Mouse (Mus musculus): ENCODE data around the gene Grm1.

Gene Grm1

DNA sequence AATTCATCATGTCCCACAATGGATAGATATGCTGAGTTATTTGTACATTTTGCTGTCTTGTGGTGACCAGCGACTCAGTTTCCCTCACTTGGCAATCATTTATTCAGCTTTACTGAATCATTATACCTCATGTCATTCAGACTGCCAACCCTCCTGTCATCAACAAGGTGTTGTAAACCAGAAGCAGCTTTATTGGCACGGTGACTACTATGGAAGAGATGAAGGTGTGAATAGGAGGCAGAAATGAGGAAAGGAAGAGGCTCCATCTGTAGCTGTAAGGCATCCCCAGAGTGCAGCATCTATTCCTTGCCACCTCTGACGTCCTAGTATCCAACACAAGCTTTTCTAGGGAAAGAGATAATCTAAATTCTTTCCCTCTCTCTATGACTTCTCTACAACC is 247.3 kb downstream of the Grm1 start:
- DNase-seq (ENCODE audit: extremely low read depth, low read depth), result no peak

DNA sequence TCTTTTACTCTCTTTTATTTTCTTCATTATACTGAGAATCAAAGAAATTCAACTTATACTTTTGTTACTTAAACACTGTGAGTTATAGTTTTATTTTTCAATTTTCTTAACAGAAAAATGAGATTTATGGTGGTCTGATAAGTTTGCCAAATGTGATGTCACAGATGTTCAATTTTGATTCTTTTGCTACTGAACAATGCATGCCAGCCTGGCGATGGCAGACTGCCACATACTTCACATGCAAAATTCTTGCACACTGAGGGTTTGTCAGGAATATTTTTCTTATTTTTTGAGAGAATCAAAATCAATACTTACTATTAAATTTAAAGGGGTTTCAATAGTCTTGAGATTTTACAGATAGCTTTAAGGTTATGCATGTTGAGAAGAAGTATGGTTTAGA is 251.0 kb downstream of the Grm1 start:
- no peak for DNase-seq (ENCODE audit: extremely low read depth, low read depth)

DNA sequence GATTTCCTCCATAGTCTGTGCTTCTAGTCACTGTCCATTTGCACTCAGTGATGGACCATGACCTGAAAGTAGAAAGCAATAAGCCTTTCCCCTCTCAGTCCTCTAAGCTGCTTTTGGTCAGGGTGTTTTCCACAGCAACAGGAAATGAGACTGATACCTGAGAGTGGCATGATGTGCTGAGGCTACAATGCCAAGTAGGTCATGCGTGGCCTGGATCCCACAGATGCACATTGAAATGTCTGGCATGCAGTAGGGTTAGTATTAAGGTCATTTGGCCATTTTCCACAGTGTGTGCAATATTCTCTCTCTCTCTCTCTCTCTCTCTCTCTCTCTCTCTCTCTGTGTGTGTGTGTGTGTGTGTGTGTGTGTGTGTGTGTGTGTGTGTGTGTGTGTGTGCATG is 254.8 kb downstream of the Grm1 start:
- DNase-seq (ENCODE audit: extremely low read depth, low read depth), result no peak

DNA sequence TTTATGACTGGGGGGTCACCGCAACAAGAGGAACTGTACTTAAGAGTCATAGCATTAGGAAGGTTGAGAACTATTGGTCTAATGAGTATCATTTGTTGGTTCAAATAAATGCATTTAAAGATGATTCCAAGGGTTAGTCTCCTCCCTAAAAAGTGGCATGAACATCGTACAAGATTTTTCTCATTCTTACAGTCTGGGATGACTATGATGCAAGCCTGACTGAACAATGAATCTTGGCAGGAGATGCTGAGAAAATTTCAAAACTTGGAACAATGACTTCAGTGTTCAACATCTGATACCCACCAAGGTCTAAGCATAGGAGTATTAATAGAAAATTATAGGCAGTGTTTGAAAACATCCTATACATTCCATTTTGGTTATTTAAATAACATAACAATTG is 264.1 kb downstream of the Grm1 start:
- no peak for DNase-seq (ENCODE audit: extremely low read depth, low read depth)

DNA sequence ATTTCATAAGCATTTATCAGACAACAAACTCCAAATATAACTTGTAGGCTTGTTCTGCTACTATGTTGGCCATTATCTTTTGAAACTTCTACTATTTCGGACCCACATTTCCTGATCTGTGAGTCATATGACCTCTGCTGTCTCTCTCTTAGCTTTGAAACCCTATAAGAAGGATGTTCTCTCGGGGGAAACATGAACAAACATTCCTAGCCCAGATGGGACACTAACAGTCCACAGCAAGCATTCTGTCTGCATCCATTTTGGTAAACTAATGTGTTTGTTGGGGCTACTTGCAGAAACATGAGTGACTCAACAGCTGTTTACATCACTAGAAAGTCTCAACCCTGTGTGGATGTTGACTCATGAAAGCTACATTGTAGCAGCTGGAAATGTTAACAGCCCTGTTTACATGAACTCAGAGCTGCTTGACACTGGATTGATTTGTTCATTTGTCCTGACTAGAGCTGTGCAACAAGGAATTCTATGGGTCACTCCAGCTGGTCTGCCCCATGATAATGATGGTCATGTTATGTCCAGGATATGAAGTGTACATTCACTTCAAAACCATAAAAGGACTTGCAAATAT is 267.4 kb downstream of the Grm1 start:
- DNase-seq (ENCODE audit: extremely low read depth, low read depth), result no peak

DNA sequence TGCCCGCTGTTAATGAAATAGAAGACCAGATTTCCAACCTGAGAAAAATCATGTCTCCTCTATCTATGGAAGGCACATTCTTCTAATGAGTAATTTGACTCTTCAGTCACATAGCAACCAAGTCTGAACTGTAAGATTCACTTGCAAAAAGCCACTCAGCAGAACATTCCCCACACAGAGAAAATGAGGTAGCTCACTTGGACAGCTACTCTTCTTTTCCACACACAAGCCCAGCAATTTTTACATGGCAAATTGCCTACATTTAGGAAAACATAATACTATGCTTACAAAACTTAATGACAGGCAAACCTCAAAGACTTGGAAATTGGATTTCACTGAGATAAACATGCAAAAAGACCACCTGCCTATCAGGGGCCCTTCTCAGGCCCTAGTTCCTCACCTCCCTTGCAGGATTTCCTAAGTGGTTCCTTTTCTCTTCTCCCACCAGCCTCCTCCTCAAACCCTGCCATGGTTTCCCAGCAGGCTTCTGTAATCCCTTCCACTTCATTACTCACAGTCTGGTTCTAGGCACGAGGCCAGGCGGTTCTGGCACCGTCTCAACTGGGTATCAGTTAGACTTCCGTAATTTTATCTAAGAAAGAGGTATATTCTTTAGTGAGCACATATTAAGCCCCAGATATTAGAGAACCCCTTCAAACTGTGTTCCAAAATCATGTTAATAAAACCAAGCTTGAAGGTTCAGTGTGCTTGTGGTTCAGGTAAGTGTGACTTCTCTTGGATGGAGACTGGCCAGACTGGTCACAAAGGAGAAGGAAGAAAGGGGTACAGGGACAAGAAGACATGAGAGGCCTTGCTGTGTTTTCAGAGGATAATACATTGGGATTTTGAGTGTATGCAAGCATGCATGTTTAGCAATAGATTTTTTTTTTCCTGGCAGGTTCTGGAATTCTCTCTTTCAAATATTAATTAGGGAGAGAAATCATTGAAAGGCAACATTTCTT is 269.1 kb downstream of the Grm1 start:
- no peak for DNase-seq (ENCODE audit: extremely low read depth, low read depth)

DNA sequence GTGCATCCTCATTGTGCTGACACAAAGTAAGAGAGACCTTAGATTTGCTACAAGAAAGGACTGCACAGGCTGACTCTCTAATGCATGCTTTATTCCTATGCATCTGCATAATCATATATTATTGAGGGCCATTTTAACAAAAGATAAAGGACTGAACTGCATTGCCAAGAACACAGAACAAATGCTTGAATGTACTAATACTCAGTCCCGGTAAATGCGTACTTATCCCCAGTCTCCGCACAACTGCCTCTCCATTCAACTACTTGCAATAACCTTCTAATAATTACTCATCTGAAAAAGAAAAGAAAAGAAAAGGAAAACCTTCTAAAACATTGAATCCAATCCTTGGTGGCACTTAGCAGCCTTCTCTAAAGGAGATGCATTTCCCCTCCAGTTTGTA is 272.4 kb downstream of the Grm1 start:
- no peak for DNase-seq (ENCODE audit: extremely low read depth, low read depth)

DNA sequence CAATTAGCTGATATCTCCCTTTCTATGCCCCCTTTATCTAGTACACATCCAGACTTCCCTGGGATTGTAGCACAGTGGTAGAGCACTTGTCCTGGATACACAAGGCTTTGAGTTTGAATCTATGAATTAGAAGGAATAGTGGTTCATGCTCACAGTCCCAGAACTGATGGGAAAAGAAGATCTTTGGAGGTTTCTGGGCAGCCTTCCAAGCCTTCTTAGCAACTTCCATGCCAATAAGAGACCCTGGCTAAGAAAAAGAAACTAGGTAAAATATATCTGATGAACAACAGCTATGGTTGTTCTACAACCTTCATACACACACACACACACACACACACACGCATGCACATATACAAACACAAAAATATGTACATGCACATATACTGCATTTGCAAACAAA is 286.8 kb downstream of the Grm1 start:
- DNase-seq (ENCODE audit: extremely low read depth, low read depth), result no peak

DNA sequence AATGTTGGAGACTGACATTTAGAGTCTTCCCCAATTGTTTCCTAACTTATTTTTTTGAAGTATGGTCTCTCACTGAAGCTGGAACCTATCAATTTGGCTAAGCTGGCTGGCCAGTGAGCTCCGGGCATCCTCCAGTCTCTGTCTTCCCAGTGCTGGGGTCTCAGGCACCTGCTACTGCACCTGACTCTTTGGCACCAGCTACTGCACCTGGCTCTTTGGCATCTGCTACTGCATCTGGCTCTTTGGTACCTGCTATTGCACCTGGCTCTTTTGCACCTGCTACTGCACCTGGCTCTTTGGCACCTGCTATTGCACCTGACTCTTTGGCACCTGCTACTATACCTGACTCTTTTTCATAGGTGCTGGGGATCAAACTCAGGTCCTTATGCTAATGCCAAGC is 291.7 kb downstream of the Grm1 start:
- no peak for DNase-seq (ENCODE audit: extremely low read depth, low read depth)

DNA sequence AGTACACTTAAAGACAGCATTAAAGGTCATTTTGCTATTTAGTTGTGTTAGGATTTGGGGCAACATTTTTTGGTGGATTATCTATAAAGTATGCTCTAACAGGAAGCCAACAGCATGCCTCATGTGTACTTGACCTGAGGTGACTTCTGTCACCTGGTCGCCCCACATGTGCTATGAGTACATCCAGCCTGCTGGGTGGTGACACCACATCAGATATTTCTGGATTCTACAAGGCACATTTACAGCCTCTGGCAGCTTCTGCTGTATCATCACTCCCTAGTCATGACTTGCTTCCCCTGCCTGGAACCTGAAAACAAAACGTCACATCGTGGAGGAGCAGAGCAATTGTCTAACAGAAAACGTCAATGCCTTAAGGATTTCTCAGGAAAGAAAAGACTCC is 292.2 kb downstream of the Grm1 start:
- no peak for DNase-seq (ENCODE audit: extremely low read depth, low read depth)

DNA sequence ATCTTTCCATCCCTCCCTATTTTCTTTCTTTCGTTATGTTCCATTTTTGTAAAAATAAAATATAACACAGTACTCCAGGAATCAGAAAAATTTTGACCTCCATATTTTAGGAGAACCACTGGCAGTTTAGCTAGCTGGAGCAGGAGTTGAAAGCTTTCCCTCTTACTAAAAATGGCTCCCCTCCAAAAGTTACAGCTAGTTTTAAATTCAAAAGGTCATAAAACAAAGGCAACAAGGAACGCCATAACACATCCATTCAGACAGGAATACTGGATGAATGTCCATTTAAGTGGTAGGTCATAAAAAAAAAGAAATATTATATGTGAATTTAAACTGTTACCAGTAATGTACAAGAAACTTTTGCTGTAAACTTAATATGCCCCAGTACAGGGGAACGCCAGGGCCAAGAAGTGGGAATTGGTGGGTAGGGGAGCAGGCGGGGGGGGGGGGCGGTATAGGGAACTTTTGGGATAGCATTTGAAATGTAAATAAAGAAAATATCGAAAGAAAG is 294.2 kb downstream of the Grm1 start:
- no peak for DNase-seq (ENCODE audit: extremely low read depth, low read depth)

DNA sequence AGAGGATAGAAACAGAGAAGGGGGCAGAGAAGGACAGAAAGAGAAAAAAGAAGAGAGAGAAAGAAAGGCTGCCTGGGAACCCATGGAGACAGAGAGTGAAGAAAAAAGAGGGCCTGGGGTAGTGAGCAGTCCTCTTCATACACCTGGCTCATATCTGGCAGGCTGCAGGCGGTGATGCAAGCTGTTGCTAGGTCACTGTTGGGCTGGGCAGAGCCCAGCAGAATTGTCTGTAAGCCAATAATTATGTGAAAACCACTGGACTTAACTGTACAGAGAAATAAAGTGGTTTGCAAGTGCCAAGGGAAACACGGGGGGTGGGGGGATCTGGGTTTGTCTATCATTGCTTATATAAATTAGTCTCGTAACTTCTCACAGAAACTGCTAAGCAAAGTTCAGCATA is 297.0 kb downstream of the Grm1 start:
- DNase-seq (ENCODE audit: extremely low read depth, low read depth), result no peak

DNA sequence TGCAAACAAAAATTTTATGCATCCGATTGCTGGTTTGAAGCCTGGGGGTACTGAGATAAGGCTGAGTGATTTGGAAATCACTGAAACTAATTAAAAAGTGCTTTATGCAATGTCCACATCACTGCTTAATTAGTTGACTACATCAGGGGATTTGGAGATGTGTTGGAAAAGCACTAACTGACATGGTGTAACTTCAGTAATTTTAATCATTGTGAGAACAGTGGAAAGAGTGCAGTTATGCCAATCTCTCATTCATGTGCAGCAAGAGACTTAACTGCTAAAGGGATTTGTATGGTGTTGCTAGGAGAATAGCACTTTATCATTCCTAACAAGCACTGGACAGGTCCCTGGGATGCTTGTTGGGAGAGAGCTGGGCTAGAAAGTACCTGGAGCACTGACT is 307.3 kb downstream of the Grm1 start:
- DNase-seq (ENCODE audit: extremely low read depth, low read depth), result no peak

DNA sequence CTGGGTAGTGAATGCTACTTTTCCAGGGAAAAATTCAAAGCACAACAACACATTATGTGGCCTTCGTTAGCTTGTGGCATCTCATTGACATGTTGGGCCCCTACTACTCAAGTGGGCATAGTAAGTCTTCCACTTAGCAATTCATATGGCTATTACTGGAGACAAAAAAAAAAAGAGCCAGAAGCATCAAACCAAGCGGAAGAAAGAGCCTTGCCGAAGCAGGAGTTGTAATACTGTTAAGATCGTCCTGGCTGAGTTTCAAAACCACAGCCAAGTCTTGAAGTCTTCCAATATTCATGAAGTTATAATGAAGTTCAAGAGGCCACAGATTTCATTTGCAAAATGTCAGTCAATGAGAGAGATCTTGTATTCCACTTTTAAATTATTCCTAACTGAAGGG is 319.1 kb downstream of the Grm1 start:
- DNase-seq (ENCODE audit: extremely low read depth, low read depth), result no peak

DNA sequence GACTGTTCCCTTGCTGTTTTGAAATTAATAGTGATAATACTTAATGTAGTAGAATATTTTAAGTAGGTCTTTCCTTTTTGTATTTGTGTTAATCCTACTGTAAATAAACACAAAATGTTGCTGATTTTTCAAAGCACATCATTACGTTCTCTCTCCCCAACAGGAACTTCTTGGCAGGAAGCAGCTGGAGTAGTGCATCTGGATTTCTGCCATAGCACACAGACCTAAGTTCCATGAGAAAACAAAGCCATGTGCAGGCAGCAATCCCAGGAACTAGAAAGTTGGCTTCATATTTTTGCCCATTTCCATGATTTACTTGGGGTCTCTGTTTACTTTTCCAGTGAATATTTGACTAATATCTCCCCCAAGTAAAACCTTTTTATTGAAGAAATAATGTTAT is 320.9 kb downstream of the Grm1 start:
- DNase-seq (ENCODE audit: extremely low read depth, low read depth), result no peak

DNA sequence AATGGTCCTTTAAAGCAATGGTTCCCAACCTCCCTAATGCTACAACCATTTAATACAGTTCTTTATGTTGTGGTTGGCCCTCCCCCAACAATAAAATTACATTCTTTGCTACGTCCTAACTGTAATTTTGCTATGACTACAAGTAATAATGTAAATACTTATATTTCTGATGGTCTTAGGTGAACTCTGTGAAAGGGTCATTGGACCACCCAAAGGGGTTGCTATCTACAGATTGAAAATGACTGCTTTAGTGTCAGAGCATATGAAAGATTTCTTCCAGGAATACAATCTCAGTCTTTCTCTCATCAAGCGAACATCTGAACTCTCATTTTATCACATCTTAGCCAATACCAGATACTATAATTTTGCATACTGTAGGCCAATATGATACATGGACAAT is 321.4 kb downstream of the Grm1 start:
- DNase-seq (ENCODE audit: extremely low read depth, low read depth), result no peak

DNA sequence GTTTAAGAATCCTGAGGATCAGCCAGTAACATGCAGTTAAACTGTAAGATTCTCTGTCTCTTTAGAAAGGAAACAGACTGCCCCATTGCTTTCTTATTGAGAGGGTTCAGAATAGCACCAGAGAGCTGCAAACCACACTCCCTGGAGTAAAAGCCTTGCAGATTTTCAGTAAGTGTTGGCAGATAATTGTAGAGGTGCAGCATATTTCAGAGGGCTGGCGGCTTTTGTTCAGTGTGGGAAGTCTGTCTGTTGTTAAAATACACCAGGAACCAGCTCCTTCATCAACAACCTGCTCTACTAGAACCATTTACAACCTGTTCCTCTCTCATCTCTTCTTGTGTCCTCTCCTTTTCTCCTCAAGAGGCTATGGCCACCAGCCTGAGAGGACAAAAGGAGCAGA is 331.1 kb downstream of the Grm1 start:
- DNase-seq (ENCODE audit: extremely low read depth, low read depth), result no peak

DNA sequence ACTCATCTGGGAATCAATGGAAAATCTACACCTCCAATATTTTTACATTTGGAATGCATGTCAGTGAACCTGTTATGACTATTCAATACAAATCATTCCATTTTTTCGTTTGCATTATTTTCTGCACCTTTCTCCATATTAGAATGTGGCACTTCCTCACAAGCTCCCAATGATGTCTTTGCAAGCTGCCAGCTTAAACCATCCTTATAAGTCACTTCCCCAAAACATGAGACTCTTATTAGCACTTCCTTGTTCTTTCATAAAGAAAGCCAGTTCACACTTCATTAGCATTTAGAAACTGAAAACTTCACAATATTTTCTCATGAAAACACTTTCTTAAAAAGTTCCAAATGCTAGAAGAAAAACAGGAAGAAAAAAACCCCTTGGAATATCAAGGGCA is 338.1 kb downstream of the Grm1 start:
- peak; percentile 7 for DNase-seq (ENCODE audit: extremely low read depth, low read depth)

DNA sequence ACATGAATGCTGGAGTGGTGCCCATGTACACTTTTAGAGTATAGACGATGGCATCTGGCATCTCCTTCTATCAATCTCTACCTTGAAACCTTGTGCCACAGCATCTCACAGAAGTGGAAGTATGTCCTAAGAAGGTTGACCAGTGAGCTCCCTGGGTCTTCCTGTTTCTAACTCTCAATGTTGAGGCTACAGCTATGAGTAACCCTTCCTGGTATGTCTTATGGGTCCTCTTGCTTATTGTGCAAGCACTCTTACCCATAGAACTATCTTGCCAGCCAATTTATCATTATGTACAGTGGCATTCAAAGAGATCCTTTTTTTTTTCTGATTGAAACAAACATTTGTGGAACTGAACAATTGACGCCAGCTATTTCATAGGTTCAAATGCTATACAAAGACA is 340.0 kb downstream of the Grm1 start:
- DNase-seq (ENCODE audit: extremely low read depth, low read depth), result no peak

DNA sequence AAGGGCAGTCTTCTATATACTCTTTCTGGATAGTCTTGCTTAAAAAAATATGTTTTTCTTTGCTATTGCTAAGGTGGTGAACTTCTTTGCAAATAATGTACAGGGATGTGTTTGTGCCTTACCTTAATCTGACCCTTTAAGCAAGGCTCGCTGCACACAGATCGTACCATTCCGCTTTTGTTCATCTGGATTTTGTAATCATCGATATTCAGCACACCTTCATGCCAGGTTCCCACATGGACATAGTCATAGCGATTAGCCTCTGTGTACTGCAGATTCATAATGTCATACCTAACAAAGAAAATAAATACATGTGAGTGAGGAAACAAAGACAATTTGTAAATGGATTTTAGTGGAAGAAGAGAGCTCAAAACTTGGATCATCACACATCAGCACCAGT is 340.8 kb downstream of the Grm1 start:
- no peak for DNase-seq (ENCODE audit: extremely low read depth, low read depth)

DNA sequence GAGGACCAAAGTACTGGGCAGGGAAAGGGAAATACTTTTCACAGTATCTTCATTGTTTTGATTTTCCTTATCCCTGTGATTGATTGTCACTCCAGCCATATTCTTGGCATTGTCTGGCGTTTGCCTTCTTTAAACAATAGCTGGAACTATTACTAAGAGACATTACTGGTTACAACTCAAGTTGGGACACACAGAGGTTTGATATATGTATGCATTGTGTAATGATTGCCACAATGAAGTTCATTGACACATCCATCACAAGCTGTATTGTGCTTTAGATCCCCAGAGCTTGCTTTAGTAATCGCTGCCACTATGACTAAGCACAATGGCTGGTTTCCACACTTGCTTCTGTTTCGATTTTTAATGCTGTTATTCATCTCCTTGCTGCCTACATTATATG is 341.4 kb downstream of the Grm1 start:
- no peak for DNase-seq (ENCODE audit: extremely low read depth, low read depth)

DNA sequence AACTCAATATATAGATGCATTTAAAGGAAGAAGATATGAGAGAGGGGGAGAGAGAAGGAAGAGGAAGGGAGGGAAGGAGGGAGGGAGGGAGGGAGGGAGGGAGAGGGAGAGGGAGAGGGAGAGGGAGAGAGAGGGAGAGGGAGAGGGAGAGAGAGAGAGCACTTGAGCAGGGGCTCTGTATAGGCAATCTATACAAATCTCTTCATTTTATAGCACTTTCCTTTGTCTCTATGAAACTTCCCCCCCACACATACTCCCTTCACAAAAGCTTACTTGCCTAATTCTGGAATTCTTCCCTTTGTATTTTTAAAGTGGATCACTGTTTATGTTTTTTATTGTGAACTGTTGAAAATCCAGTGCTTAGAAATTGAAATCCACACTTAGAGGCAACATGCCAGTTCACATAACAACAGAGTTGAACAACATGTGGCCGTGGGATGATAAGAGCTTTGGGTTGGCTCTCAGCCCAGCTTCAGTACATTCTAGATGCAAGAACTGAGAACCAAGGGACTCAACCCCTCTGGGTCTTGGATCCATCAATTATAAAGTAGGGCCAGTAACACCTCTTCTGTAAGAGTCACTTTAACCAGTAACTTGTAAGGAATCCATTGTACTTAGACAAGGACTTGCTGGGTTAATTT is 345.0 kb downstream of the Grm1 start:
- peak; percentile 40 for DNase-seq (ENCODE audit: extremely low read depth, low read depth)
